Mouse (Mus musculus): ENCODE results near the gene Rpl23a.
"Not testable (repeated sequence)": the region's sequence is repeated elsewhere in the genome, so short reads cannot be mapped to it uniquely, and the experiment has no call there.

Gene Rpl23a

DNA sequence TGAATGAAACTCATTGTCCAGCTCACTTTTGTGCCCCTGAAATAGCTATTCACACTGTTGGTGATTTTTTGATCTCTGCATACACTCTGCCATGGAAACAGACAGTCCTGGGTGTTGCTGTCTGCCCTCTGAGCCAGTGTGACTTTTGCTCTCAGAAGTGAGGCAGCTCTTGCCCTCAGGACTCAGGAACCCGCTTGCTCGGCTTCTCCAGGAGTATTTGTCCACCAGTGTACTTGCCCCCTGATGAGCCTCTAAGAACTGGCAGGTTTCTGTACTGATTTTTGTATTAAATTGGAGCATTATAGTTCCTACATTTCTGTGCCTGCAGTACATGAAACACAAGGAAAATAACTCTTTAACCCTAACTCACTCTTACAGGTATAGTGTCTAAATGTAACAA lies 39.9 kb downstream of the Rpl23a start:
- DNase-seq (ENCODE audit: low spot score), result no peak

GRCm38 (mm10) chr11:78140665-78141064 lies 42.7 kb downstream of the Rpl23a start:
- DNase-seq (ENCODE audit: low spot score), result no peak

GRCm38 (mm10) chr11:78138023-78138422 lies 45.4 kb downstream of the Rpl23a start:
- no peak for DNase-seq (ENCODE audit: low spot score)

DNA sequence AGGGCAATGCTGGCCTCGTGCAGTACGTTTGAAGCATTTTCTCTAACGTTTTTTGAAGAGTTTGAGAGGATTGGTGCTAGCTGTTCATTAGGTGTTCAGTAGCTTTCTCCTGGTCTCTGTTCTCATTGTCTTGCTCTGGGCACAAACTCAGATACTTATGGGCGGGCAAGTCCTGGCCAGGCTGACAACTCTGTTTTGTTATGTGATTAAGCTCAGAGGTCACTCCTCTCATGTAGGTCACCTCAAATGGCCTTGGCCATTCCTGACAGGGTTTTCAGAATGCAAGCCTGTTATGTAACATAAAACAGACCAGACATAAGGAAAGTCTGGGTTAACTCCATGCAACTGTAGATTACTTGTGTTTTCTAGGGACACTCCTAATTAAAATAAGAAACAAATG lies 45.8 kb downstream of the Rpl23a start:
- DNase-seq (ENCODE audit: low spot score), result no peak

- DNase-seq (ENCODE audit: low spot score), result no peak
Observed at GRCm38 (mm10) chr11:78136132-78136531, 47.3 kb downstream of the Rpl23a start.

- DNase-seq (ENCODE audit: low spot score), result not testable (repeated sequence)
Observed at GRCm38 (mm10) chr11:78135314-78135713, 48.1 kb downstream of the Rpl23a start.

DNA sequence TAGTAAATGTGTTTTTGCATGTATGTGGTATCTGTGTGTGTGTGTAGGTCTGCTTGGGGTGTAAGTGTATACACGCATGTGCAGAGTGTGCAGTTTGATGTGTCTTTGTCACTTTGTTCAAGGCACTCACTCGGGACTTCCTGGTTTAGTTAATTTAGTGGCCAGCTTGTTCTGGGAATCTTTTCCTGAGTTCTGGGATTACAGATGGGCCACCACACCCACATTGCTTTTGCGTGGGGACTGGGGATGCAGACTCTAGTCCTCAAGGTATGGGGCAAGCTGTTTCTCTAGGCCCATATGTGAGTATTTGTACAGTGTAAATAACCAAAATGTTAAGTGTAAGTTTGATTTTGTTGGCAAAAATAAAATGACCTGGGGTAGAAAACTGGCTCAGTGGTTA lies 49.0 kb downstream of the Rpl23a start:
- no peak for DNase-seq (ENCODE audit: low spot score)

- DNase-seq (ENCODE audit: low spot score), result no peak
Observed at GRCm38 (mm10) chr11:78133915-78134314, 49.5 kb downstream of the Rpl23a start.

Data from c-Kit-positive CD71-positive TER-119-positive erythroid progenitor cells, embryonic 14.5 days (primary cell).